Mouse (Mus musculus) CD4-positive naive resting alpha-beta T cell, adult 57 days (primary cell): ENCODE results near the gene Ppp5c. TPM values are rescaled to one million over a fixed set of nuclear protein-coding genes. Genes with fewer than 3 reads are reported as not detected.

Experiments
- total RNA-seq: library from RNA; stranded (reverse); gene quantifications from one replicate; pipeline ENCODE4 v1.2.4, GENCODE M21; 2023

Ppp5c gene
- 99.8 TPM for total RNA-seq

GRCm38 (mm10) chr7:17027588-17028343, at the start of gene Ppp5c:
Gene Ppp5c, minus strand, starts transcription at chr7:17027924.

DNA sequence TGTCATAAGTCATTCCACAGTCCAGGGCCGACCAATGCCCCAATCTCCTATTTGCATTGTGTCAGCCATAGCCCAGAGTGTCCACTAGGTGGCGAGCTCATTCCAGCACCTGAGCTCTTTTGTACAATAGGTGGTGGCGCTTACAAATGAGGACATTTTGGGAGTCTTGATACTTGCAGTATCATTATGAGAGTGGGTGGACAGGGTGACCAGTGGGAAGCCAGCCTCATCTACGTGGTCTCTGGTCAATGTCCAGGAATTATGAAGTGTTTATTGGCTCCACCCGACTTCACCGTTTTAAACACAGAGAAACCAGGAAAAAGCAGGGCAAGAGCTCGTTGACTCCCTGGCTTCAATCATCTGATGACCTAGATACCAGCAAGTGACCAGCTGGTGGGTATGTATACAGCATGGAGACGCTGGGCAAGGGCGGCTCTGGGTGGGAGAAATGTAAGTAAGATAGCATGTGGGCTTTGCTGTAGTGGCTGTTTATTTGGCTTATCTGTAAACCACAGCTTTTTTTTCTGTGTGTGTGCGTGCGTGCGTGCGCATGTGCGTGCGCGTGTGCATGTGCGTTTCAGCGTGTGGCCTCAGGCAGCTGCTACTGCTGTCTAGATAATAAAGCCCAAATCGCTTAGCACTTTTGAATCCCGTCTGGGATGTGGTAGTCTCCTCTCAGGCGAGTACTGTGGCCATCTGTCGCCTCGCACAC, 46.3 kb upstream of the Ppp5c start, which contains the start of gene Psg16:
Gene Psg16, plus strand, starts transcription at position 137 of the 712 bp plus-strand sequence.

GRCm38 (mm10) chr7:17062389-17062788, 34.7 kb upstream of the Ppp5c start, which contains the start of gene Hif3a:
Gene Hif3a, minus strand, starts transcription at chr7:17062427.

DNA sequence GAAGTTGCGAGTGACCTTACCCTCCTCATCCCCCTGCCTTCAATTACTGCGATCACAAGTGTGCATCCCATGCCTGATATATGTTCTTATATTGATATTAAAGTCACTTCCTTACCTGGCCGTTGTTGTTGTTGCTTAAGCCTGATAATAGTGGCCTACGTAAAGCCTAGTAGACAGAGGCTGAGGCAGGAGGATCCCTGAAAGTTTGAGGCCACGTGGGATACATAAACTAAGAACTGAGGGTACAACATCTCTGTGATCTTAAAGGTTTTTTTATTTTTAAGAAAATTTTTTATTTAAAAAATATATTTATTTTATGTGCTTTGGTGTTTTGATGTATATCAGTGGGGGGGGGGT, 35.3 kb downstream of the Ppp5c start, which contains the start of gene Ccdc8:
Gene Ccdc8, plus strand, starts transcription at position 258 of the 357 bp plus-strand sequence.

GRCm38 (mm10) chr7:16982859-16983568, 44.7 kb downstream of the Ppp5c start, which contains the start of gene Gm42372:
Gene Gm42372, plus strand, starts transcription at chr7:16983086.

GRCm38 (mm10) chr7:16959539-16960187, 68.1 kb downstream of the Ppp5c start, which contains the start of gene Pnmal1:
Gene Pnmal1, plus strand, starts transcription at chr7:16959679.

Other genes starting within 250 kb of the Ppp5c start
- 132 TPM for gene Slc1a5, start 246.6 kb downstream of the Ppp5c start, total RNA-seq
- gene Strn4, start 212.0 kb downstream of the Ppp5c start, total RNA-seq, result 104 TPM
- gene Fkrp, start 211.2 kb downstream of the Ppp5c start, total RNA-seq, result 24.7 TPM
- 256 TPM for gene Prkd2, start 185.0 kb downstream of the Ppp5c start, total RNA-seq
- gene Dact3, start 152.6 kb downstream of the Ppp5c start, total RNA-seq, result 0.44 TPM
- gene Gng8, start 136.1 kb downstream of the Ppp5c start, total RNA-seq, result not detected
- gene Ptgir, start 121.4 kb downstream of the Ppp5c start, total RNA-seq, result 2.0 TPM
- 106 TPM for gene Calm3, start 103.8 kb downstream of the Ppp5c start, total RNA-seq
- gene Pnmal2, start 83.2 kb downstream of the Ppp5c start, total RNA-seq, result not detected
- gene Pnmal1, start 68.2 kb downstream of the Ppp5c start, total RNA-seq, result not detected
- 3.0 TPM for gene Gm42372, start 44.8 kb downstream of the Ppp5c start, total RNA-seq
- gene Ccdc8, start 35.2 kb downstream of the Ppp5c start, total RNA-seq, result 0.12 TPM
- 1.2 TPM for gene Hif3a, start 34.5 kb upstream of the Ppp5c start, total RNA-seq
- gene Psg16, start 46.1 kb upstream of the Ppp5c start, total RNA-seq, result 0.24 TPM
- gene Ceacam3, start 122.4 kb upstream of the Ppp5c start, total RNA-seq, result not detected
- gene Psg29, start 175.6 kb upstream of the Ppp5c start, total RNA-seq, result not detected